Mouse (Mus musculus) left cerebral cortex, adult 8-10 months (tissue): ENCODE results near the gene Rabl6. TPM values are rescaled to one million over a fixed set of nuclear protein-coding genes. Genes with fewer than 3 reads are reported as not detected.

Experiments used
- DNase-seq, 2 experiments: peaks; one replicate each; pipeline ENCODE4 v3.0.0; 2022; ENCODE audit warnings: low spot score in 2 of 2
- total RNA-seq, 4 experiments: library from RNA; stranded (reverse); gene quantifications; 2 replicates each; pipeline ENCODE4 v1.2.4; 2022

Gene Rabl6
- total RNA-seq, 4 experiments from 2014 or later, result 135 to 160 (median 145) TPM

DNA sequence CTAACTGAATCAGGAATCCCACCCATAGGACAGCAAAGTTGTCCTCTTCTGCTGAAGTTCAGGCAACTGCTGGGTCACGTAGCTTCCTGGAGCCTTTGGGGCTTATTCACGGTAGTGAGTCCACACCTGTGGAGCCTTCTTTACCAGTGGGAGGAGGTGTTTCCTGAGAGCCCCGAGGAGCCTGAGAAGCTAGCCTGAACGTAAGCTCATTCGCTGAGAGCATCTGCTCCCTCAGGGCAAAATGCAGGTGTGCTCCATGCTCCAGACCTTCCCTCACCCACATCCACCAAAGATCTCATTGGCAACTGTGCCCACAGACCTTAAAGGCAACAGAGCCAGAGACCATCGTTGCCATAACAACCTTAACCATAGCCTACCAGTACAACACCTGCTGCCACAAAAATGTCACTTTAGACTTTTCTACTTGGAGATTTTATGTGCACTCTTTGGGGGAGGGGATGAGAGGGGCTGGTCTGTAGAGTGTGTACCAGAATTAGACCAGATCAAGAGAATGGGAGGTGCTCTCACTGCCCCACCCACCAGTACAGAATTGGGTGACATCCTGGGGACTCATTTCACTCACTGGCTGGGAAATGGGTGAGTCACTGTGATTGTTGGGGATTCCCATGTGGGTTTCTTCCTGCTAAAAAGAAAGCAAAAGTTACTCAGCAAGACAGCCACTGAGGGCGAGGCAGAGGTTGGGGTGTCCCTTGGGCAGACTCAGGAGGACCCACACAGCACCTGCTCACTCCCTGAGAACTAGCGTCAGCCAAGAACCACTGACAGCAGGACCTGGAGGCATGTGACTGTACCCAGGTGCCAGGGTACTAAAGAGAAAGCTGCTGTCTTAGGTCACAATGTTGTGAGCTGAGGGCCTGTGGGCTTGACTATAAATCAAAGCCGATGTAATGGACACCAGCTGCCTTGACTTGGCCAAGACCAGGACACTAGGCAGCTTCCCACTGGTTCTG, 59.0 kb downstream of the Rabl6 start:
- DNase-seq, result no peak

- peak; percentile 97 to 98 for DNase-seq
Observed at GRCm38 (mm10) chr2:25546811-25547491, 61.4 kb downstream of the Rabl6 start, which contains the start of gene Traf2. TSS of gene Traf2 (minus strand) at chr2:25546940.

DNA sequence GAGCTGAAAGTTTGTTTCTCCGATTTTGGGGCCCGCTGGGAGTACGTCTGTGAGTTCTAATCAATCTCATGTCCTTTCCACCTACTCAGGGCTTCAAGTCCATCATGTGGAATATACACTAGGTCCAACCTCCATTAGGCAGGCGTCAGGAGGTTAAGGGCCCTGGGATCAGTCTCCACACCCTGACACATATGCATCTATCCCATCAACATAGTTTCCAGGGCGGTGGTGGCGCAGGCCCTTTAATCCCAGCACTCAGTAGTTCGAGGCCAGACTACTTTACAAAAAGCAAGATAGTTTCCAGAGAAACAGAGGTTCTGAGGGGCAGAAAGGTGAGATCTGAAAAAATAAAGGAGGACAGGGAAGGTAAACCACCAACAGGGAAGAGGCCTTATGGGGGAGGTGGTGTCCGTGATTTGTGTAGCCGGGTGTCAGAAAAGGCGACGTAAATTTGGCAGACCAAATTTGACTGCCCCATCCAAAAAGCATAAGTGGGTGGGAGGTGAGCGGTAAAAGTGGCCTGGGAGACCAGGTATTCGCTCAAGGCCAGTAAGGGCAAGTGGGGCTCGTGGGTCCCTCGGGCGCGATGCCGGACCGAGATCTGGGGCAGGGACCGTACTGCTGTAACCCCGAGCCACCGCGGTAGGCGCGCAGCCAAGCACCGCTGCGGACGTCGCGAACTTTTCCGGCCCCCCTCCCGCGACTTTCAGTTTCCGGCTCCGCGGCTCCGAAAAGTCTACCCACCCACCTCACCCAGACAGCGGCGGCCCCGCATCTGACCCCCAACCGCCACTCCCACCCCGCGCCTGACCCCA, 62.1 kb downstream of the Rabl6 start:
- DNase-seq, result no peak

DNA sequence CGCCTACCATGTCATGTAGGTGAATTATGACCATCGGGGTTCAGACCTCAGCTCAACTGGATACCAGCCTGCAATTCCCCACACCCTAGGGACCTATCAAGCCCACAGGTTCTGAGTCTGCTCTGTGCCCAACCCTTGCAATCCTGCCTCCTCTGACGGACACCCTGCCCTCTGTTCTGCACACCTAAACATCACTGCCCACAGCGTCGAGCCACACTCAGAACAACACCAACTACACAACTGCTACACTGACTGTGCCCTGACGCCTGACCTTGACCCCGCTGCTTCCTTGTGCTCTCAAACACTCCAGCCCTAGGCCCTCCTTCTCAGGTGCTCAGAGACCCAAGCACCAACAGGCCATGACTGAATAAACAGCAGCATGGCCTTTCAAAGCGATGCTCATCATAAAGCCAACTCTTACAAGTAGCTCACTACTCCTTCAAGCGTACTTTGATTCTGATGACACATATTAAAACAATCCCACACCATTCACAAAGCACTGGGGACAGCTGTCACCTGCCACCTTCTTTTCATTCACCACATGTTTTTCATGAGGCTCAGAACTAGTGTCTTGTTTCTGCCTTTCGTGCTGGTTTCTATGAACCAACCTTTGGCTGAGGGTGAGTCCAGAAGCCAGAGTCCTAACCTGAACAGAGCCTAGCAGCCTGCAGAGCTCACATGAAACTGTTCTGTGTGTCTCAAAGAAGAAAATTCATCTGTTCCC, 66.5 kb downstream of the Rabl6 start:
- no peak for DNase-seq

GRCm38 (mm10) chr2:25540541-25540948, 67.8 kb downstream of the Rabl6 start:
- no peak for DNase-seq

DNA sequence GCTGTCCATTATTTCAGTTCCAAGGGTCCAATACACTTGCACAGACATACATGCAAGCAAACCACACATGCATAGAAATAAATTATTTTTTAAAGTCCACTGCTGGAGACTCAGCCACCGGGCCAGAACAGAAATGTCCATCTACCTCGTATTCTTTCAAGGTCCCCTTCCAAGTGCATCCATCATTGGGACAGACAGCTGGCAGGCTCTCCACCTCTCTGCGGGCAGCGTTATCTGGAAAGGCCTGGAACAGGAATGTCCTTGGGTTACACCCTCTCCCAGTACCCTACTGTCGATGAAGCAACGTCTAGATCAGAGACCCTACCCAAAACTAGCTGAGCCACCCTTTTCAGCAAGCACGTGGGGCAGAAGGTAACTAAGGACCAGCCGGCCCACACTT, 71.8 kb downstream of the Rabl6 start:
- no peak for DNase-seq

DNA sequence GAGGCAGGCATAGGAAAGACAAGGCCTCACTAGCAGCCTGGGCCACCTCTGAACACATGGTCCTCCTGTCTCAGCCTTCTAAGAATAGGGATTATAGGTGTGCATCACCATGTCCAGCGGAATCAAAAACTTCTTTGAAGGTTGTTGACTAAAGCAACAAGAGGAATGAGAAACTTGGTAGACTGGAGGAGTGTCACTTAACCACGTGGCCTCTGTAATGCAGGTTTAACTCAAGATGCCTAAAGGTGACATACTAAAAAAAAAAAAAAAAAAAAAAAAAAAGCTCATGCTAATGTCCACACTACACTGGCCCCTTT, 73.5 kb downstream of the Rabl6 start:
- no peak for DNase-seq

GRCm38 (mm10) chr2:25534178-25534865, 74.0 kb downstream of the Rabl6 start:
- no peak for DNase-seq

DNA sequence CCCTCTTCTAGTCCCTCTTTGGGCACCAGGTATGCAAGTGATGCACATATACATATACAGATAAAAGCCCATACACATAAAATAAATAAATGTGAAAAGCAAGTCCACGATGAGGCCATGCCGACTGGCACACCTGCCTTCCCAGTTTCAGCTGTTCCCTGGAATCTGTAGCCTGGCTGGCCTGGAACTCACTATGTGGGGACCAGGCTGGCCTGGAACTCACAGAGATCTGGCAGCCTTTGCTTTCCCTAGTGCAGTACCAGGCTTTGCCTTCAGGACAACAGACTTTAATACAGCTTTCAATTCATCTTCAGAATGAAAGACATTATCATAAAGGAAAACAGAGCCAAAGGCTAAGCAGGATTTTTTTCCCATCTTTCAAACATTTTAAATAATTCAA, 74.6 kb downstream of the Rabl6 start:
- DNase-seq, result no peak

Other genes with a start within 250 kb of the Rabl6 start
- gene Uap1l1, start 242.8 kb downstream of the Rabl6 start, total RNA-seq, result 10 to 100 TPM; 20.9 to 31.0 (median 25.8) TPM
- 1 to 10 TPM; 1.7 to 3.8 (median 2.3) TPM for gene Sapcd2, start 236.2 kb downstream of the Rabl6 start, total RNA-seq
- 10 to 100 TPM; 13.1 to 17.5 (median 16.2) TPM for gene Entpd2, start 212.6 kb downstream of the Rabl6 start, total RNA-seq
- gene Npdc1, start 209.2 kb downstream of the Rabl6 start, total RNA-seq, result 100 to 1,000 TPM; 307 to 332 (median 316) TPM
- under 1 TPM in 2 of 4 experiments, not detected in 2; 0.40 to 0.84 TPM for gene Fut7, start 185.3 kb downstream of the Rabl6 start, total RNA-seq
- 100 to 1,000 TPM; 176 to 185 (median 183) TPM for gene Abca2, start 179.8 kb downstream of the Rabl6 start, total RNA-seq
- 1 to 10 TPM in 2 of 4 experiments, not detected in 2; 1.2 to 1.6 TPM for gene Clic3, start 151.7 kb downstream of the Rabl6 start, total RNA-seq
- 10 to 100 TPM; 67.2 to 88.0 (median 78.1) TPM for gene Paxx, start 147.4 kb downstream of the Rabl6 start, total RNA-seq
- gene Ptgds, start 138.5 kb downstream of the Rabl6 start, total RNA-seq, result 1,000 to 10,000 TPM; 1,862 to 2,386 (median 2,226) TPM
- not detected for gene Lcn12, start 114.6 kb downstream of the Rabl6 start, total RNA-seq
- gene Fbxw5, start 107.8 kb downstream of the Rabl6 start, total RNA-seq, result 100 to 1,000 TPM; 105 to 121 (median 113) TPM
- 1 to 10 TPM in 3 of 4 experiments, under 1 TPM in 1; 0.86 to 1.9 (median 1.6) TPM for gene C8g, start 106.8 kb downstream of the Rabl6 start, total RNA-seq
- 10 to 100 TPM; 10.3 to 11.9 (median 10.4) TPM for gene Traf2, start 61.6 kb downstream of the Rabl6 start, total RNA-seq
- gene Edf1, start 50.7 kb downstream of the Rabl6 start, total RNA-seq, result 100 to 1,000 TPM; 123 to 209 (median 170) TPM
- gene Mamdc4, start 33.7 kb downstream of the Rabl6 start, total RNA-seq, result 1 to 10 TPM in 3 of 4 experiments, under 1 TPM in 1; 0.46 to 3.1 (median 1.7) TPM
- 10 to 100 TPM; 57.8 to 72.0 (median 64.7) TPM for gene Phpt1, start 33.3 kb downstream of the Rabl6 start, total RNA-seq
- 10 to 100 TPM; 86.8 to 96.3 (median 92.7) TPM for gene Ajm1, start 26.8 kb downstream of the Rabl6 start, total RNA-seq
- not detected for gene Ccdc183, start 9.2 kb upstream of the Rabl6 start, total RNA-seq
- 10 to 100 TPM; 21.0 to 30.4 (median 22.8) TPM for gene Tmem141, start 13.5 kb upstream of the Rabl6 start, total RNA-seq
- 1 to 10 TPM in 2 of 4 experiments, under 1 TPM in 2; 0.46 to 1.2 (median 0.80) TPM for gene Fcna, start 19.5 kb upstream of the Rabl6 start, total RNA-seq
- not detected for gene Lcn8, start 44.6 kb upstream of the Rabl6 start, total RNA-seq
- not detected for gene Lcn5, start 49.4 kb upstream of the Rabl6 start, total RNA-seq
- not detected for gene Lcn6, start 68.3 kb upstream of the Rabl6 start, total RNA-seq
- not detected for gene Lcn10, start 74.2 kb upstream of the Rabl6 start, total RNA-seq
- not detected for gene Obp2a, start 91.5 kb upstream of the Rabl6 start, total RNA-seq
- 100 to 1,000 TPM in 2 of 4 experiments, 10 to 100 TPM in 2; 86.5 to 102 (median 95.1) TPM for gene Bmyc, start 98.2 kb upstream of the Rabl6 start, total RNA-seq
- under 1 TPM in 2 of 4 experiments, not detected in 2; 0.72 to 0.74 TPM for gene Obp2b, start 128.5 kb upstream of the Rabl6 start, total RNA-seq
- gene Lcn3, start 157.0 kb upstream of the Rabl6 start, total RNA-seq, result not detected
- gene Lcn11, start 168.5 kb upstream of the Rabl6 start, total RNA-seq, result not detected
- gene Gm13539, start 173.7 kb upstream of the Rabl6 start, total RNA-seq, result not detected
- not detected for gene Glt6d1, start 207.3 kb upstream of the Rabl6 start, total RNA-seq
- gene Lcn9, start 214.6 kb upstream of the Rabl6 start, total RNA-seq, result not detected
- gene Sohlh1, start 238.7 kb upstream of the Rabl6 start, total RNA-seq, result not detected